Mouse (Mus musculus): ENCODE results near the gene Tex13a. TPM values are rescaled to one million over a fixed set of nuclear protein-coding genes. Genes with fewer than 3 reads are reported as not detected.

The Tex13a gene
- not detected in 2 replicates for polyA plus RNA-seq (2016; fragmentation: Nextera tagmentation; extraction: Ambion mirVana)

GRCm38 (mm10) chrX:138209480-138209879 is at the start of gene Tex13a:
Gene Tex13a (minus strand): TSS chrX:138209580.
- no peak within 1 kb of the TSS for H3K9ac ChIP-seq
- H3K4me1 ChIP-seq = no peaks in the 10 kb centered on the region
- no peaks in the 10 kb centered on the region for H3K36me3 ChIP-seq
- no peak within 1 kb of the TSS for H3K4me3 ChIP-seq
- WGBS = 91% methylated on average over 3 of the region's 3 CpGs
- no peak for ATAC-seq (ENCODE audit: low FRiP score)
- no peak within 1 kb of the TSS for H3K4me2 ChIP-seq (replicated peaks)
- no peaks in the 10 kb centered on the region for H3K9me3 ChIP-seq (replicated peaks)
- no peak within 1 kb of the TSS for H3K27ac ChIP-seq
- H3K27me3 ChIP-seq = no peaks in the 10 kb centered on the region

- 63% methylated on average over 4 of the region's 4 CpGs for WGBS
- H3K36me3 ChIP-seq = no peaks in the 10 kb centered on the region
- no peak for ATAC-seq (ENCODE audit: low FRiP score)
- H3K4me2 ChIP-seq (replicated peaks) = no peak overlapping the region
- H3K27me3 ChIP-seq = no peaks in the 10 kb centered on the region
- H3K4me3 ChIP-seq = no peak overlapping the region
- no peaks in the 10 kb centered on the region for H3K9me3 ChIP-seq (replicated peaks)
- no peak overlapping the region for H3K9ac ChIP-seq
- no peak overlapping the region for H3K27ac ChIP-seq
- no peaks in the 10 kb centered on the region for H3K4me1 ChIP-seq
These were observed 25.2 kb upstream of the Tex13a start for GRCm38 (mm10) chrX:138234626-138235025.

- no peaks in the 10 kb centered on the region for H3K36me3 ChIP-seq
- no peak overlapping the region for H3K4me3 ChIP-seq
- no peak overlapping the region for H3K9ac ChIP-seq
- no peaks in the 10 kb centered on the region for H3K9me3 ChIP-seq (replicated peaks)
- no peak overlapping the region for H3K4me2 ChIP-seq (replicated peaks)
- WGBS = 22% methylated on average over 3 of the region's 3 CpGs
- H3K27me3 ChIP-seq = no peaks in the 10 kb centered on the region
- no peaks in the 10 kb centered on the region for H3K4me1 ChIP-seq
- ATAC-seq (ENCODE audit: low FRiP score) = no peak
- H3K27ac ChIP-seq = no peak overlapping the region
These were observed 39.2 kb downstream of the Tex13a start for GRCm38 (mm10) chrX:138170146-138170545.
